Mouse (Mus musculus): ENCODE results near the gene Iba57. TPM values are rescaled to one million over a fixed set of nuclear protein-coding genes. Genes with fewer than 3 reads are reported as not detected.

The Iba57 gene
- polyA plus RNA-seq, 1 experiment from 2014 or later: 3.8 TPM

Other genes with a start within 250 kb of the Iba57 start
- not detected in 2 replicates for gene Btnl10, start 245.8 kb downstream of the Iba57 start, polyA plus RNA-seq (2016; fragmentation: Nextera tagmentation; extraction: Ambion mirVana)
- gene Rnf187, start 224.8 kb downstream of the Iba57 start, polyA plus RNA-seq (2016; fragmentation: Nextera tagmentation; extraction: Ambion mirVana): 366 and 374 TPM in 2 replicates
- 52.7 and 70.4 TPM in 2 replicates for gene Hist3h2ba, start 214.8 kb downstream of the Iba57 start, polyA plus RNA-seq (2016; fragmentation: Nextera tagmentation; extraction: Ambion mirVana)
- 36.3 and 40.0 TPM in 2 replicates for gene Hist3h2a, start 209.1 kb downstream of the Iba57 start, polyA plus RNA-seq (2016; fragmentation: Nextera tagmentation; extraction: Ambion mirVana)
- gene Trim17, start 209.1 kb downstream of the Iba57 start, polyA plus RNA-seq (2016; fragmentation: Nextera tagmentation; extraction: Ambion mirVana): 0.51 and 0.55 TPM in 2 replicates
- gene Trim11, start 185.6 kb downstream of the Iba57 start, polyA plus RNA-seq (2016; fragmentation: Nextera tagmentation; extraction: Ambion mirVana): 22.7 and 23.3 TPM in 2 replicates
- 0.28 and 0.69 TPM in 2 replicates for gene Obscn, start 27.3 kb downstream of the Iba57 start, polyA plus RNA-seq (2016; fragmentation: Nextera tagmentation; extraction: Ambion mirVana)
- 0.50 and 1.00 TPM in 2 replicates for gene Gjc2, start 19.5 kb upstream of the Iba57 start, polyA plus RNA-seq (2016; fragmentation: Nextera tagmentation; extraction: Ambion mirVana)
- 124 and 125 TPM in 2 replicates for gene Guk1, start 28.5 kb upstream of the Iba57 start, polyA plus RNA-seq (2016; fragmentation: Nextera tagmentation; extraction: Ambion mirVana)
- 90.9 and 98.5 TPM in 2 replicates for gene Mrpl55, start 38.7 kb upstream of the Iba57 start, polyA plus RNA-seq (2016; fragmentation: Nextera tagmentation; extraction: Ambion mirVana)
- 36.2 and 40.5 TPM in 2 replicates for gene 2310033P09Rik, start 44.6 kb upstream of the Iba57 start, polyA plus RNA-seq (2016; fragmentation: Nextera tagmentation; extraction: Ambion mirVana)
- gene Arf1, start 64.5 kb upstream of the Iba57 start, polyA plus RNA-seq (2016; fragmentation: Nextera tagmentation; extraction: Ambion mirVana): 637 TPM in 2 replicates
- 1.8 and 2.6 TPM in 2 replicates for gene Wnt3a, start 127.0 kb upstream of the Iba57 start, polyA plus RNA-seq (2016; fragmentation: Nextera tagmentation; extraction: Ambion mirVana)
- 5.9 and 7.1 TPM in 2 replicates for gene Wnt9a, start 143.2 kb upstream of the Iba57 start, polyA plus RNA-seq (2016; fragmentation: Nextera tagmentation; extraction: Ambion mirVana)
- gene Prss38, start 211.9 kb upstream of the Iba57 start, polyA plus RNA-seq (2016; fragmentation: Nextera tagmentation; extraction: Ambion mirVana): not detected in 2 replicates

All from embryonic facial prominence, embryonic 12.5 days (tissue).